Mouse (Mus musculus) forelimb bud, embryonic 11.5 days (tissue): ENCODE measurements at regions not wholly inside any gene's neighbourhood (a gene's known extent, or its start where the extent isn't known, plus 50 kb on each side); places are given as distances from the start of the nearest gene placed in this dataset.
A peak's percentile ranks its signal among the peaks of the same experiment; 100 is the strongest.

ENCODE experiments used
- DNase-seq: peaks from one replicate; pipeline ENCODE4 v3.0.0-alpha.2; 2012; ENCODE audit warnings: low read depth, low spot score

DNA sequence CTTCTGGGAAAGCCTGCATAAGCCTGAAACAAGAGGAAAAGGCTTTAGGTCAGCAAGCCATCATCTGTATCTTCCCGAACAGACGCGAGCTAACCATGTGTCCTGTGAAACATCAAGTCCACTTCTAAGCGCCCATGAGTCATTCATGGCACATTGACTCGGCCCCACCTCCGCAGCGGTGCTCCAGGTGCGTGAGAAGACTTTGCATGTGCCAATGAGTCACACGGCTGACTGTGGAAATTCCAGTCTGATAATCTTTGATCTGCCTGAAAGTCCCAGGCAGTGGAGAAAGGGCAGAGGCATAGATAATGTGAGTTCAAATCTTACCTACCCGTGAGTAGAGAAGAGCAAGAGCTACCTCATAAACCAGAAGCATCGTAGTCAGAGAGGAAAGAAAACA lies 137.8 kb downstream of the Pfkfb3 start:
- DNase-seq, result no peak

DNA sequence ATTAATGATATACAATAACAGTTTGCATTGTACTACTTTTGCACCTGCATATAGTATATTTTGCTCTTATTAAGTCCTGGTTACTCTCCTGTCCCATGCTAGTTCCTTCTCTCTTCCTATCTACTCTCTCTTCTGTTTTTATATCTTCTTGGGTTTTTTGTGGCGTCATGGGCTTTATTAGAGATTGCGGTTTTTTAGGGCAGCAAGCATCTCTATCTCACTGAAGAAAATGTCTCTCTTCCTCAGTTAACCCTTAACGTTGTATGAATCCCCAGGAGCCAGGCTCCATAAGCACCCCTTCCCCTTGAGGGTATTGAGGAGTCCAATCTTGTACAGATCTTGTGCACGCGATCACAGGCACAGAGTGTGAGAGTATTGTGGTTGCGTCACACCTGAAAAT lies 141.4 kb downstream of the Pfkfb3 start:
- no peak for DNase-seq

DNA sequence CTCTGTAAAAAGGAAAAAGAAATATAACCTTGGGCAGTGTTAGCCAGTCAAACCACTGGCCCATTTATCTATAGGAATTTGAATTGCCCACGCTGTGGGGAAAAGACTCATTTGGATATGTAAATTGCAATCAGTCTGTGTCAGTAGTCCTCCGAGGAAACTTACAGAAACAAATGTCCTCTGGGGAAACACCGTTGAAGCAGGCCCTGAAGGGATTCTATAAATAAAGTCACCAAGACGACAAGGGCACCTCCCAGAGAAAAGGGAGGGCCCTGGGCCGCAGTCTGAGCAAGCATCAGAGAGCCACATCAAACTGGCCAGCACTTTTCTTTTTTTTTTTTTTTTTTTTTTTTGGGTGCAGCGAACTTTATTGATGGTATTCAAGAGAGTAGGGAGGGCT lies 145.4 kb downstream of the Pfkfb3 start:
- no peak for DNase-seq

DNA sequence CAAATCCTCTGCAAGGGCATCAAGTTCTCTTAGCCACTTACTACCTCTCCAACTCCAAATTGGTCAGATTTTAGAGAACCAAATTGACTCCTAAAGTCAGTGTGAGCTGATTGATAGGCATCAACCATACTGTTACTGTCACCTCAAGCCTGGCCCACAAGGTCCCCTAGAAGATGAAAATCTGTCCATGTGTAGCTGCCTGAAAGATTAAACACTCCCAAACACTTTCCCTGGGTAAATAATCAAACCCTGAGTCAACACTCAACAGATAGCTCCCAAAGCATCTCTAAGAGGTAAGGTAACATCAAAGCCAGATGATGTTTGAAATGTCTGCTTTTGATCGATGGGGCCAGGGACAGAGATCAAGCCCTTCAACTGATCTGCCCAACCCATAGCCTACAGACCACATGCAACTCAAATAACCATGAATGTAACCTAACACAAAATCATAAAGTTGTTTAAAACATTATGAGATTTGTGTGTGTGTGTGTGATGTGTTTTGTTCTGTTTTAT lies 147.7 kb downstream of the Pfkfb3 start:
- no peak for DNase-seq

DNA sequence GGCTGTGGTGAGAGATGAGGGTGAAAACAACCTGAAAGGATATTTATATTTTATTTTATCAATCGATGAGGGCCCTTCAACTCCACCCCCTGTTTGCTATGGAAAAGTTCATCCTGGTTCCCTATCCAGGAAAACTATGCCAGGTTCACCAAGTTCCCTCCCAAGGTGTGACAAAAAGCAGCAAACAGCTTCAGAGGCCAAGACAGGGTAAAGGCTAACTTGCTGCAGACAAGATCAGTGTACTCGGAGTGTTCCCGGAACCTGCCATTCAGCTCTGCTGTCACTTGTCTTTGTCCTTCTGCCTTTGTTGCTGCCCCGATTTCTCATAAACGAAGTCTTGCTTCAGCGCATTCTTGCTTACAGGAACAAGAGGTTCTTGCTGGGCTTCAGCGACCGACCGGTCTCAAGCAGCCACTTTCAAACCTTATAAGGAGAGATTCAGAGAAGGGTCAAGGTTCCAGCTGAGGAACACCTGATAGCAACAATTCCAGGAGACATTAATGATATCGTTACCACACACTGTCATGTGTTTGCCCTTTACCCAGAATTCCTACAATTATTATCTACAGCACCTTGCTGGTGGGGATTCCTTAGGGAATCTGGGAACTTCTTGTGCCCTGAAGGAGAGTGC lies 151.5 kb downstream of the Pfkfb3 start:
- no peak for DNase-seq

DNA sequence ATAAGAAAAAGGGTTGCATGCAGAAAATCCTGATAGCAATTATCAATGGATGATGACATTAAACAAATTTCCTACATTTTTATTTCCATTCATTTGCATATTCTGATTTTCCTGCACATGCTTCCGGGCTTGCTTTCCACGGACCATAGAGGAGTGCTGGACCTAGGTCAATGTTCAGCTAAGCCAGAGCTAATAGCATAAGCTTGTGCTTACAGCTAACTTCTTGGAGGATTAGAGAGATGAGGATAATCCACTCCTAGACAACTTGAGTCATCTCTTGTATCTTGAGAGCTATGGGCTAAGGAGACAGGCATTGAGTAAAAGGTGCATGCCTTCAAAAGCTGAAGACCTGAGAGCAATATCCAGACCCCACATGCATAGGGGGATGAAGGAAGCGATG lies 154.5 kb downstream of the Pfkfb3 start:
- DNase-seq, result no peak

DNA sequence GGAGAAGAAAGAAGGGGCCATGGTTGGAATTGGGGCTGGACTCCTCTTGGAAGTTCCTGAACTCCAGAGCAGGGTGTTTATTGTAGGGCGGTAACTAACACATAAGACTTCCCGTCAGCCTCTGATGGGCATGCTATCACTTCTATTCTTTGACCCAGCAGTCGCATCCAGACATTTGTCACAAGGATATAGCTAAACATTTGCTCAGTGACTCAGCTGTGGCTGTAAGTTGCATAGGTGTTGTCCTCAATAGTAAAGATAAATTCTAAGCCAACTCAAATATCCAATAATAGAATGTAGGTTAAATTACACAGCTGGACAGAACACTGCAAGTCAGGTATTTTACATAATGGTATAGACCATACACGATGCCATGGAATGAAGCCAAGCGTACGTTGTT lies 154.9 kb downstream of the Pfkfb3 start:
- no peak for DNase-seq

DNA sequence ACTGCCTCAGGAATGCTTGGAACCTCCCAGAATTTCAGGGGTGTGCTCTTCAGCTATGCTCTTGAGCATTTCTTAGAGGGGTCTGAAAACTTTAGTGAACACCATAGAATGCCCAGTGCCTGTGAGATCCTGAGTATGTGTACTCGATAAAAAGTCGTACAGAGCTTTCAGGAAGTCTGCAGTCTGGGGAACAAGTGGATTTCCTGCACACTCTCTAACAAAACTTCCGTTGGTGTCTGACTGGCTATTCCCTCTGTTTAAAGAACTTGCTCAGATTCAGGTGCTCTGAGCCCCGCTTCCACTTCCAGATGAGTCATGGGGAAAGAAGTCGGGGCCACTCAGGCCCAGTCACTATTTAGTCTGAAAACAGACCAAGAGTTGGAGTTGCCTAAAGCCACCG lies 155.5 kb downstream of the Pfkfb3 start:
- no peak for DNase-seq

DNA sequence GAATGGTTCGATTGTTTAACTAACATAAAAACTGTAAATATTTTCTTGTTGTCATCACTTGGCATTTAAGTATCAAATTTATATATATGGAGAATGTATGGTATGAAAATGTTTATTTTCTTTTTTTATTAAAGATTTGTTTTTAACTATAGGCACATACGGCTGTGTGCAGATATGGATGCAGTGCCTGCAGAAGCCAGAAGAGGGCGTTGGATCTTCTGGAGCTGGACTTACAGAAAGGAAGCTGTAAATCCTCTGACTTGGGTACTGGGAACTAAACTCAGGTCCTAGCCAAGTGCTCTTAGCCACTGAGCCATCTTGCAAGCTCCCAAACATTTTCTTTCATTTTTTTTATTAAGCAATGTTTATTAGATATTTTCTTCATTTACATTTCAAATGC lies 157.0 kb downstream of the Pfkfb3 start:
- DNase-seq, result no peak

DNA sequence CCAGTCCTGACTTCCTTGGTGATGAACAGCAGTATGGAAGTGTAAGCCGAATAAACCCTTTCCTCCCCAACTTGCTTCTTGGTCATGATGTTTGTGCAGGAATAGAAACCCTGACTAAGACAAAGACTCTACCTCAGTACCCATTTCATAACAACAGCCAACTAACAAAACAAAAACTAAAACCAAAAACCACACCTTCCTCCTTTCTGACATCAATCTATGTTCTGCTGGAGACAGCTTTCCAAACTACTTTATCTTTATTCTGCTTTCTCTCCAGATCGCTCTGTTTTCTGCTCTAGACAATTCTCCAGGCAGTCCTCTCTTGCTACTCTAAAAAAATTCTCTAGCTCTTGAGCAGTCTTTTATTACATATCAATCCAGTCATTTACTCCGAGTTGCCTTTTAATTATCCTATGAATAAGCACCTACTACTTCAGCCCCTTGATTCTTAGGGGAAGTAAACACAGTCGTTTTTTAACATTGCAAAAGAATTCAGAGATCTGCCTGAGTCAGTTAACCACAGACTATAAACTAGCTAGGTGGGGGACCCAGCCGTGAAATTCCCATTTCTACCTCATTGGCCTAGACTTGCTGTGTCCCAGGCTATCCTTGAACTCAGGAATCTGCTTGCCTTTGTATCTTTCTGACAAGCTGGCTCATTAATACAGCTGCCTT lies 159.1 kb downstream of the Pfkfb3 start:
- no peak for DNase-seq

DNA sequence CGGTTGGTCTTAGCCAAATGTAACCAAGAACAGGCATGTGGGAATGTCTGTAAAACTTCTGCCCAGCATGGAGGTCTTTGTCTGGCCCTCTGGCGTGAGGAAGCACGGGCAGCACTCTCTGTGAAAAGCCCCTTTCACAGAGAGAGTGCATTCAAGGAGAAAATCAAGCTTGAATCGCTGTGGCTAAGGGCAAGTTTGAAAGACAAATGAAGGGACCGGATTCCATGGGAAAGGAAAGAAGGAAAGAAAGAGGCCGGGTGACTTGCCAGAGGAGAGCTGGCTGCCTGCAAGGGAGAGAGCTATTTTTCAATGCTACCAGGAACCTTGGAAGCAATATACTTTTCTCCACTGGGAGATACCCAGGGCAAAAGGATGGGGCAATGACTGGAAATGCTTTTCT lies 162.2 kb downstream of the Pfkfb3 start:
- DNase-seq, result no peak

DNA sequence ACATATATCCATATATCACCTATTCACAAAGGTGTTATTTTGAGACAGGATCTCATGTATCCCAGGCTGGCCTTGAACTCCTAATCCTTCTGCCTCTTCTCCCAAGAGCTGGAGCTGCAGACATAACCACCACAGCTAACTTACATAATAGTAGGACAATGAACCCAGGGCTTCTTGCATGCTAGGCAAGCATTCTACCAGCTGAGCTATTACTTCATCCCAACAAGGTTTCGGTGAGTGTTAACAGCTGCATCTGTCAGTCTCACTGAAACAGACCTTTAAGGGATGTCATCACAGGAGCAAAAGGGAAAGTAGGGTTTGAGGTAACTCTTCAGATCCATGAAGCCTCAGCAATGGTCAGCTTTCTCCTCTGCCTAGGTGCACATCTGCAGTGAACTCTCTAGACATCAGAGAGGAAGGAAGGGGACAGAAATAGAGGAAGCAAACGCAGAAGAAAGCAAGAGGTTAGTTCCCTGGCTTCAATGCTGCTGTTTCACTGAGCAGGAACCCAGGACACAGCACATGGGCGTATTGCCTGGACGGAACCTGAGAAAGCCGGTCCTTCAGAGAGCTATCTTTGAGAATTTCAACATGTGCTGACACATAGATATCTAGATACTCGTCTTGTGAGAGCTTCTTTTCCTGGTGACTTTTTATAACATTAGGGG lies 163.1 kb downstream of the Pfkfb3 start:
- no peak for DNase-seq

DNA sequence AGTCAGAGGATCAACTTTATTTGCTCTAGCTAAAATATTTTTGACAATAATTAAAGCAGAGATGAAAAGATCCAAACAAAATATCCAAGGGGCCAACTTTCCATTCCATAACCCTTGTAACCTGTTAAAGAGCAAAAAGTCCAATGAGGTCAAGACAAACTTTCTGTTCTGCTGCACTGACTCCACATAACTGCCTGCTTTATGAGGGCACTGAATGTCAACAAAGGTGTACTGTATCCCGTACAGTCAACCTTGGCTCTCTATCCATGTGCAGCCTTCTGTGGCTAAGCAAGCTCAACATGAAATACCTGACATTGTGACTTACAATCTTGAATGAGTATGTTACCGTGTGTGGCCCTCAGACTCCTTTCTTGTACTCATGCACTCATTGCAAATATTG lies 166.3 kb downstream of the Pfkfb3 start:
- DNase-seq, result no peak

DNA sequence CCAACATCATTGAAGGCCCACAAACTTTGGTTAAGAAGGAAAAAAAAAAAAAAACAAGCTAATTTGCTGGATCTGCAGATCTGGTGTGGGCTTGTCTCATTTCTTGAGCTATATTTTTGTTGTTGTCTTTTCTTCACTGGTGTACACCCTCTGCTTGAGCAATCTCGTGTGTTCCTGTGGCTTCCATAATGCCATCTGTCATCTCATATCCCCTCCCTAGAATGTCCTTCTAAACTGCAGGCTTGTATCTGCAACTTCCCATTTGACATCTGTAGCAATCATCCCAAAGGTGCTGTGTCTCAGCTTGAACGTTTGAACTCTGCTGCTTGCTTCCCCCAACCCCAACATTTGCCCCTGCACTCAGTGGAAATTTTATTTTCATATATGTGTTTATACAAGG lies 170.1 kb downstream of the Pfkfb3 start:
- no peak for DNase-seq

DNA sequence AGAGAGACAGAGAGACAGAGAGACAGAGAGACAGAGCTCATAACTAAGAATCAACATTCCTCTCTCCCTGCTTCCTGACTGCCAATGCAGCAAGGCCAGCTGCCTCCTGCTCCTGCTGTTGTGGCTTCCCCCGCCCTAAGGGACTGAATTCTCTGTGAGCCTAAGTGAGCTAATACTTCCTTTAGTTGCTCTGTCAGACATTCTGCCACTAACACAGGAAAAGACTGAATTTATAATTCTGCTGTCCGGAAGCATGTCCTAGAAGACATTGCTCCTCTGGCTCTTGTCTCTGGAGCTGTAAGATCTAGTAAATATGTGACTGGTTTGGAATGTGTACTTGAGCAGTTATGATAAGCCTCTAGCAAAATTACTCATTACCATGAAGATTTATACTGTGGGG lies 176.7 kb downstream of the Pfkfb3 start:
- DNase-seq, result no peak

DNA sequence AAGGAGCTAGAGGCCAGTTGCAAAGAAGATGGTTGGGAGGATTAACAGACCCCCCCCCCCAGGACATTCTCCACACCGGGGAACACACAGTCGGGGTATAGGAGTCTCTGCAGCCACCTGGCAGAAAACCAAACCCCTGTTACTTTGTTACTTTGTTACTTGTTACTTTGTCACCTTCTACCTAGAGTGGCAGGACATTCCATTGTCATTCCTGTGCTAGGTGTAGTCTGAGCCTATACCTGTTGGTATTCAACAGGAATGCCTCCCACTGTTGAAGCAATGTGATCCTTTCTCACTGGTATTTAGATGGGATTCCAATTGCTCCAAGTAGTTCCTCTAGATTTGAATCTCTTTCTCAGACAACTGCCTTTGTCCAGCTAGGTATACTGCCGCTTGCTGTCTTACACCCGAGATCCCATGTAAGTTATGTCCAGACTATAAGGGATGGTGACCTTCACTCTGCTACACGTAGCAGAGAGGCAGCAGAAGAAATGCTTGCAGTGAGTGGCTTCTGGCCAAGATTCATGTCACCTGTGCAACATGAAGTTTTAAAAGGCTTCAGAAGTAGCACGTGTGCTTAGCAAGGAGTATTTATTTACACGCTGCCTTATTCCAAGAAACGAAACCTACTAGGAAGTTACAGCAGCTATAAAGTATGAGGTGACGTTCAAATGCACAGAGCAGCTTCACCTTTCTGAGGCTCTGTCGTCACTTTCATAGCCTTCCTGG lies 178.0 kb downstream of the Pfkfb3 start:
- DNase-seq, result no peak

DNA sequence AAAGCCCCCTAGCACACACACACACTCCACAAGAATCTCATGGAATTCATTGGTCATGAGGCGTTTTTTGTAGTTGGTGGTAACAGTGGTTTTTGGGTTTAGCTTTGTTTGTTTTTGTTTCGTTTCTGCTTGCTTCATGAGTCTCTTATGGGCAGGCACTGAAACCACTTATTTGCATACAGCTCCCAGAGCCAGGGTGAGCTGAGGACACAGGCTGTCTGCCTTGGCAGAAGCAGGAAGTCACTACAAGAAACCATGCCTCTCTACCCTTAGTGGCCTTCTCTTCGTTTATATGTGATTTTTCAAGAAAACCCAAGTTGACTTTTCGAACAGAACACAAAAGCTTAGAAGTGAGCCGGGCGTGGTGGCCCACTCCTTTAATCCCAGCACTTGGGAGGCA lies 178.8 kb downstream of the Pfkfb3 start:
- DNase-seq, result no peak

DNA sequence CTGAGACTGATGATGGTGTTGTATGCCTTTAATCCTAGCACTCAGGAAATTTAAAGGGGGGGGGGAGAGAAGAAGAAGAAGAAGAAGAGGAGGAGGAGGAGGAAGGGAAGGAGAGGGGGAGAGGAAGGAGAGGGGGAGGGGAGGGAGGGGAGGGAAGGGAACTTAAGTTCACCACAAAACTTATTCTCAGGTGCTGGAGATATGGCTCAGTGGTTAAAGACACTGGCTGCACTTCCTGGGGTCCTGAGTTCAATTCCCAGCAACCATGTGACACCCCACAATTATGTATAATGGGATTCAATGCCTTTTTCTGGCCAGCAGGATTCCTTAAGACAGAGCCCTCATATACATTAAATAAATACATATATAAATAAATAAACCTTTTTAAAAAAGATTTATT lies 183.6 kb downstream of the Pfkfb3 start:
- no peak for DNase-seq

DNA sequence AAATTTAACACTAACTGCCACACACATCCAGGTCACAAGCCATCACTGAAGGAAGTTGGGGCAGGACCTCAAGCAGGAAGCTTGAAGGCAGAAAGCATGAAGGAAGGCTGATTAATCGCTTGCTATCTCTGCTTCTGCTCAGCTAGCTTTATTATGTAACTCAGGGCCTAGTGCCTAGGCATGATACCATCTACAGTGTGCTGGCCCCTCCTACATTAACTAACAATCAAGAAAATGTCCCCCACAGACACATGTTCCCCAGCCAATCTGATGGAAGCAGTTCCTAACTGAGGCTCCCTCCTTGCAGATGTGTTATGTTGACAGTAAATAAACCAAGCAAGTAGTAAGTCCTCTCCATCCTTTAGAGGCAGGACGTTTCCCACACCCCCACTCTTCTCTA lies 186.6 kb downstream of the Pfkfb3 start:
- DNase-seq, result no peak

DNA sequence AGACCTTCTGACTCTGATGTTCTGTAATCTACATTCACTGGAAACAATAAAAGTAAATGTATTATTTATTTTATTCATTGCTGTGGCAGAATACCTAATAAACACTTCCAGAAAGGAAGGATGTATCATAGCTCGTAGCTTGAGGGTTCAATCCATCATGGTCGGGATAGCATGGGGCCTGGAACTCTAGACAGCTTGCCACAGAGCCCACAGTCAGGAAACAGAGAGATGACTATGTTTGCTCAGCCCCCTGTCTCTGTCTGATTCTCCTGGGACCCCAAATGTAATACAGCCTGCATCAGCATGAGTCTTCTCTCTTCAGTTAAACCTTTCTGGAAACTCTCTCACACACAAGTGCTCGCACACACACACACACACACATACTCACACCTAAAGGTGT lies 188.1 kb downstream of the Pfkfb3 start:
- no peak for DNase-seq

DNA sequence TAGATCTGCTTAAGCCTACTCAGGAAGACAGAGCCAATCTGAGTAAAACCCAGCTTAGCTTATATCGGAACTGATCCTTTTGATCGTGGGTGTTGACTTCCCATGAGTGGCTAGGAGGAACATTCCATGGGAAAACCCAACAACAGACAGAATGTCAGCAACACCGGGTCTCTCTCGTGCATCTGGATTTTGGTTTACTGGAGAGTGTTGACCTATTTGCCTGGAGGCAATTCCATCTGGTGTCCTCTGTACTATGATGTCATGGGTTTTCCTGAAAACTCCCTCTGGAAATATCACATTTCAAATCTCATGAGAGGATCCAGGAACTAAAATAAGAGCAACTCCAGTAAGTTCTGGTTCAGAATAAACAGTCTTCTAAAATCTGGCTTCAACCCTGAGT lies 188.5 kb downstream of the Pfkfb3 start:
- DNase-seq, result peak; percentile 20

DNA sequence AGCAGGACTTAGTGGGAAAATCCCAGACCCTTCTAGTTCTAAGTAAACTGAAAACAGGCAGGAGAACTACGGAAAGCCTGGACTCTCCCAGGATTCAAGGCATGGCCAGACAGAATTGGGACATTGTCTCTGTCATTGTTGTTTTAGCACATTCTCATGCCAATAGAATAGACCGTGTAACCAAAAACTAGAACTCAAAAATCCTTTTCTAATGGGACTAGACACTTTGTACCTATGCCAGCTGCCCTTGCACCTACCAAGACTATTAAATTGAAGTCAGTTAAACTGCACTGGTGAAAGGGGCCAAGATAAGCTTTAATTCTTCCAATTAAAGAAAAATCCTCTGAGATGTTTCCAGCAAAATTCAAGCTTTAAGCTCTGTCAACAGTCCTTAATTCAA lies 189.8 kb downstream of the Pfkfb3 start:
- no peak for DNase-seq
